Mouse (Mus musculus) testis, postnatal 10 days (tissue): ENCODE data around the gene Dnaaf1.

Experiments
- DNase-seq: peaks from one replicate; pipeline ENCODE4 v3.0.0; 2021; ENCODE audit warnings: low spot score

Gene Dnaaf1

GRCm38 (mm10) chr8:119571135-119571534 is 3.9 kb upstream of the Dnaaf1 start:
- no peak for DNase-seq

GRCm38 (mm10) chr8:119572411-119572810 is 2.6 kb upstream of the Dnaaf1 start:
- no peak for DNase-seq

DNA sequence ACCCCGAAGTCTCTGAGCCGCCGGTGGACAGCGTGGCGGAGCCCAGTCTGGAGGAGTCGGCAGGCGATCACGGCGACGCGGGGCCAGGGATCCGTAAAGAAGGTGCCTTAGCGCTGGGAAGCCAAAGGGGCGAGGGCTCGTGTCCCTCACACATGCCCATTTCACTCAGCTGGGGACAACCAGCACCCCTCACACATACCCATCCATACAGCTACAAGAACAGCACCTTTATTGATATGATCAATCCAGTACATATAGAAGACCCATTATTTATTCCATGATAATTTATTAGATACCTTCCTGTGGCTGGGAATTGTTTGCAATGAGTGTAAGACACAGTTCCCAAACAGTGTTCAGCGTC is 311 bp downstream of the Dnaaf1 start:
- DNase-seq: no peak

DNA sequence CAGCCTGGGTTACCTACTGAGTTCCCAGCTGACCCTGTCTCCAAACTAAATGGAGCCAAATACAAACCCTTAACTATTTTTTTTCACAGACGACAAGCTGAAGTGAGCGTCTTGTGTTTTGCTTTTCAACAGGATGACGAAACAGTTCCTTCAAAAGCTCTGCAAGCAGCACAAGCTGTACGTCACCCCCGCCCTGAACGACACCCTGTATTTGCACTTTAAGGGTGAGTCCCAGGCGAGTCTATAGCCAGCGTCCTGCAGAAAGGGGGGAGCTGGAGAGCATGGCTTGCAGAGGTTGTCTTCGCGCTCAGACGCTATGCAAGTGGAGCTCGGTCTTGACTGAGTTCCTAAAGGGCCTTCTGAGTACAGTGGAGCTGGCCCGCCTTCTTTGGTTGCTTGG is 4.1 kb downstream of the Dnaaf1 start:
- no peak for DNase-seq

DNA sequence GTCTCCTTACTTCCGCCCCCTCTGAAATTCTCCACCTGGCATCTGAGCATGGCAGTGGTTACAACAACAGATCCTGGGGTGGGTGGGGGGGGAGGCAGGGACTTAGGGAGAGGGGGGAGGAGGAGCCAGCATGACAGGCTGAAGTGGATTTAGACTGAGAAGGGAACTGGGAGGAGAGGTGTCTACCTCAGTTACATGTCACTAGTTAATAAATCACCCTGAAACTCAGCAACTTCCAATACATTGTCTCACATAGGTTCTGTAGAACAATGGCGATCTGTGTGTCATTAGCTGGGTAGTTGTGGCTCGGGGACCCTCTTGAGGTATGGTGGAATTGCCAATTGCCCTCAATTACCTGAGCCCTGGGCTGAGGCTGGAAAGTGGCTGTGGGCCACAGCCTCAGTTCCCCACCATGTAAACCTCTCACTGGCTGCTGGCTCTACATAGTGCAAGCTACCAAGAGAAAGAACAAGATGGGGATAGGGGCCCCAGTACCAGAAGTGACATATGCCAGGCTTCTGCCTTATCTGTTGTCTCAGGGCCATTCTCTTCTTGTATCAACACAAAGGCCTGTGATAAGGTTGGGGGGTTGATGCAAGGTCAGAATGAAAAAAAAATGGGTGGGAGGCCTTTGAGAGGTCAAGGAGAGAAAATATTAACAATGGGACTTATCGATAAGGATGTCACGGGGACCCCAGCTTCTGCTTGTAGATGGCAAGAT is 5.6 kb downstream of the Dnaaf1 start:
- DNase-seq: no peak

DNA sequence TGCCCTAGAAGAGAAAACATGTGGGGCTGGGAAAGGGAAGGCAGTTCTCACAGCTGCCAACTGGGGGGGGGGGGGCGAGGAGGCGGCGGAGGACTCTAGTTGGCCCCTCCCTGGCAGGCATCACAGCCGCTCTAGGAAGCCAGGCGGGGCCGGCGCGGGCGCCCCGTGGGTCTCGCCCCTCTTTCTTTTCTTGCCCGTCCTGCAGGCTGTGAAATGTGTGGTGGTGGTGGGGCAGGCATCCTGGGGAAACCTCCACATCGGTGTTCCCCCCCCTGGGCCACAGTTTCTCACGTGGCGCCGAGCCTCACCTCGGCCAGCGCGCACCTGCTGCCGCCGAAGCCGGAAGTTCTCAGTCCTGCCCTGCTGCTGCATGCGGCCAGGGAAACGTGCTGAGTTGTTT is 10.9 kb downstream of the Dnaaf1 start:
- no peak for DNase-seq

DNA sequence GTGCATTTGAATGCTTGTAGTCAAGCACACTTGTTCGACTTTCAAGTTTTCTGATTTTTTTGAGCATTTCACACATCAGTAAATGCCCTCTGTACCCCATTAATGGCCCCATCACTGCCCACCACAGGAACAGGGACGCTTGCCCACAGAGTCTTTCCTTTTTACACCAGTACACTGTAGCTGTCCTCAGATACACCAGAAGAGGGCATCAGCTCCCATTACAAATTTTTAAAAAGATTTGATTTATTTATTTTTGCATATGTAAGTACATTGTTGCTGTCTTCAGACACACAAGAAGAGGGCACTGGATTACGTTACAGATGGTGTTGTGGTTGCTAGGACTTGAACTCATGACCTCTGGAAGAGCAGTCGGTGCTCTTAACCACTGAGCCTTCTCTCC is 13.3 kb downstream of the Dnaaf1 start:
- DNase-seq: no peak

DNA sequence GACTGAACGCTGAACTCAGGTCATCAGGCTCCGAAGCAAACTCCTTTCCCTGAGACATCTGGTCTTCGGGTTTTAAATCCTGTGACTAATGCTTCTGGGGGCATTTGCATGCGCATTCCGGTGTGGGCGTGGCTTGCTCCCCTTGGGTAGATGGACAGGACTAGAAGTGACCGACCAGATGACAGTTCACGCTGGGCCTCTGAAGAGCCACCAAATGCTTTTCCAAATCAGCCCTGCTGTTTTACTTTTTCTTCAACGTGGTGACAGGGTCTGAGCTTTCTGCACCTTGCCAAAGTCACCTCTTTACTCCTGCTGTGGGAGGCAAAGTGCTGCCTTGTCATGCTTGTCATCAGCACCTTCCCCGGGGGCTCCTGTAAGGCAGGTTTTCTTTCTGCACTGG is 13.8 kb downstream of the Dnaaf1 start:
- DNase-seq: peak; percentile 56

GRCm38 (mm10) chr8:119590348-119590747 is 15.3 kb downstream of the Dnaaf1 start:
- no peak for DNase-seq

DNA sequence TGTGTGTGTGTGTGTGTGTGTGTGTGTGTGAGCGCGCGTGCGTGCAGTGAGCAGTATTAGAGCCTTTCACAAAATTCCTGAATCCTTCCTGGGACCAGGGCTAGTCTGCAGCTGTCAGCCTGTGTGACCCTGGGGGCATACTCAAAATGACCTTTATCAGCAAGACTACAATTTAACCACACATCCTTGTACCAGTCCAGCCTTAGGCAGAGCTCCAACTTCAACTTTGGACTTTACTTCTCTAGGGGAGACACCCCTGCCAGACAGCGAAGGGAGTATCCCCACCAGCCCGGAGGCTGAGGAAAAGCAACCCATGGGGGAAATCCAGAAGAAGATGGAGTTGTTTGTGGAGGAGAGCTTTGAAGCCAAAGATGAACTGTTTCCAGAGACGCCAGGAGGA is 16.4 kb downstream of the Dnaaf1 start:
- DNase-seq: no peak

GRCm38 (mm10) chr8:119603771-119604170 is 28.7 kb downstream of the Dnaaf1 start:
- DNase-seq: no peak

GRCm38 (mm10) chr8:119604398-119604803 is 29.4 kb downstream of the Dnaaf1 start:
- no peak for DNase-seq

DNA sequence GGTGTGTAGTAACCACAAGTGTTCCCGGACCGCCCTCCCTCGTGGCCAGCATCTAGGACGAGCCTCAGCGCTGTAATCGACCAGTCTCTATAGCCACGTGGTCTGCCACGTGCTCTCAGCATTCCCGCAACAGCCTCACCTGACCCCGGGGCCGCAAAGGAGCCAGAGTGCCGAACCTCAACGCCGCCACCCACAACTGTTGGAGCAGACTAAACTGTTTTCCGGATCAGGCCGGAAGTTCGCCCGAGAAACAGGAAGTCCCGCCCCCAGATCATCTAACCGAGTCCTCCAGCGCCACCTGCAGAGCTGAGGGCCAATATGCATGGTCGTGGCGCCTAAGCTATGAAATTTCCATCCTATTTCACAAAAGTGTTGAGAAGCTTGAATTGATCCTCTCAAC is 30.0 kb downstream of the Dnaaf1 start, which contains the start of gene Taf1c:
TSS of gene Taf1c (minus strand) at position 227 of the 400 bp plus-strand sequence.
- peak; percentile 96 for DNase-seq

GRCm38 (mm10) chr8:119606224-119606623 is 31.2 kb downstream of the Dnaaf1 start:
- DNase-seq: no peak

DNA sequence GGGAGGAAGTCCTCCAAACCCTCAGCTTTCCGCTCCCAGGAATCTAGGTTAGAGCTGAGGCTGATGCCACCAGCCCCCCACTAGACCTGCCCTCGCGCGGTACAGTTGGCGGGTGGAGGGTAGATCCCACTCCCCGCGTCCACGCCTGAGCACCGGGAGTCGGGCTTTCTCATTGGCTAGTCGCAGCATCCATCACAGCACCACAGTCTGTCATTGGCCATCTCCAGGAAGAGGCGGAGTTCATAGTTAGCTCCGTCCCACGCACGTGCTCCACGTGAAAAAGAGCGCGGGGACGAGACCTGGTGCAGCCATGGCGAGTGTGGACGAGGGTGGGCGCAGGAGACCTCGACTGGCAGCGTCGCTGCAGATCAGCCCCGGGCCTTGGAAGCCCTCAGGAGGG is 37.4 kb downstream of the Dnaaf1 start, which contains the start of gene Adad2:
TSS of gene Adad2 (plus strand) at position 277 of the 400 bp plus-strand sequence.
- DNase-seq: no peak

- no peak for DNase-seq
These were observed 40.1 kb downstream of the Dnaaf1 start for GRCm38 (mm10) chr8:119615096-119615495.

DNA sequence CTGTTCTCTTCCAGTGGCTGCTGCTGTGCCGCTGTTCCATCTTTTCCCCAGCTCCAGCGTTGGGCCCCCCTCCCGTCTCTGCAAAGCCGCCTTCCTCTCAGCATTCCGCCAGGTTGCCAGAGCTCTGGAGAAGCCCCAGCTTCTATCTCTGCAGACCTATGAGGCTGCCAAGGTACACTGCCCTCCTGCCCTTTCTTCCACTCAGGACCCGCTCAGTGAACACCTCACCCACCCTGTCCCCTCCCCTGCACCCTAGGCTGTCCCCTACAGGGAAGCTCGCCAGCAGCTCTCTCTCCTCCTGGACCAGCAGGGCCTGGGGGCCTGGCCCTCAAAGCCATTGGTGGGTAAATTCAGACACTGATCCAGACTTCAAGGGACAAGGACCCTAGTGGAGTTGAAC is 41.3 kb downstream of the Dnaaf1 start:
- no peak for DNase-seq

- DNase-seq: no peak
These were observed 41.8 kb downstream of the Dnaaf1 start for GRCm38 (mm10) chr8:119616811-119617210.

GRCm38 (mm10) chr8:119617586-119617985 is 42.6 kb downstream of the Dnaaf1 start:
- no peak for DNase-seq

DNA sequence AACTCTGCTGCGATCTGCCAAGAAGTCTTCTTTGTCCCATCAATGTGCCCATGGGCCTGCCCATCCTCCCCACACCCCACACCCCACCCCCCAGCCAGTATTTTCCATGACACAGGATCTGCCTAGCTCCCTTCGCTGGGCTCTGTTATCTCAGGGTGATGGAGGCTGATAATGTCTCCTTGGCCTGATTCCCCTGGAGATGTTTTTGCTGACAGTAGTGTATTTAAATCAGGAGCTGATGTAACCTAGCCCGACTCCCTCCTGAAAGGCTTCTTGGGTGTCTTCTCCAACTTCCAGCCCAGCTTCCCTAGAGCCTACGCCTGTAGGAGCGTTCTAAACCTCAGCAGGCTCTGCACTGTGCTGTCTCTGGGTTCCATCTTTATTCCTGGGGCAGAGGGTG is 43.9 kb downstream of the Dnaaf1 start:
- DNase-seq: no peak

- no peak for DNase-seq
These were observed 45.2 kb downstream of the Dnaaf1 start for GRCm38 (mm10) chr8:119620116-119620840.

DNA sequence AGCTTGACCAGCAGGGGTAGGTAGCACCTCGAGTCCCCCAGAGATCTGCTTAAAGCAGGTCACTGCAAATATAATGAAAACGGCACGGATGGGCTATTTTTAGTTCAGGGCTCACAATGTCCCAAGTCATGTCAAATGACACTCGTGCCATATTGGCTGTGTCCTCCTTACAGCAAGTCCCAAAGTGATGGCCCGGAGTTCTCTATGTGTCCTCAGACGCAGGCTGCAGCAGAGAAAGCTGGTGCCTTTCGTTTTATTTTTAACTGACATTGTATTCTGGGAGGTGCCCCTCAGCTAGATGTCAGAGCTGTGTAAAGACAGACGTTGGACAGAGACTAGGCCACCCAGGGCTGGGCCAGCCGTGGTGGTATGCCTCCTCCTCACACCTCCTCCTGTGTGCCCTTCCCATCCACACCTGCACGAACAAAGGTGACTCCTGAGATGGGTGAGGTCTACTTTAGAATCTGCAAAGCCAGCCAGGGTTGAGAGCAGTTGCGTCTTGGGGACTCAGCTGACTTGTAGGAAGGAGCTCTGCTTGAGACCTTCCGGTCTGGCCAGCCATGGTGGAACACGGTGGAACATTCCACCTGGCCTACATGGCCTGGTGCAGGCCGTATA is 45.9 kb downstream of the Dnaaf1 start:
- no peak for DNase-seq

DNA sequence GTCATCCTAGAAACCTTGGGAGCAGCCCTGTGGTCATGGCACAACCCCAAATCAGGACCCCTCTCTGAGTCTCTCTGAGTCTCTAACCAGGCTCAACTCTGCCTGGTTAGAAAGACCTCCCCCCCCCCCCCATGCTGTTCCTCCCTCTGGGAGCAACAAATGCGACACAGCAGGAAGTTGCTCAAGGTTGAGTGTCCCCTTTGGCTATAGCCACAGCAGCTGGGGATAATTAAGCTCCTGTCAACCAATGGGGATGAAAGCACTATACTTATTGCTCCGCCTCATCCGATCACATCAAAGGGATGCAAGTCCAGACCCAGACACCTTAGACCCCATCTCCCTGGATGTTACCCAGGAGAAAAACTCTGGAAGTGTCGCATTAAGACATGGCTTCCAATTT is 47.5 kb downstream of the Dnaaf1 start:
- DNase-seq: no peak
